Mouse (Mus musculus): ENCODE results near the gene Dapk2.

The Dapk2 gene

GRCm38 (mm10) chr9:66194003-66194402 is 36.0 kb downstream of the Dapk2 start:
- no peak for DNase-seq

- no peak for DNase-seq
Measured at GRCm38 (mm10) chr9:66196561-66196960, 38.5 kb downstream of the Dapk2 start.

GRCm38 (mm10) chr9:66198533-66198932 is 40.5 kb downstream of the Dapk2 start:
- DNase-seq: no peak

- peak; percentile 76 for DNase-seq
Measured at GRCm38 (mm10) chr9:66199657-66200410, 41.8 kb downstream of the Dapk2 start.

GRCm38 (mm10) chr9:66200411-66200789 is 42.4 kb downstream of the Dapk2 start:
- DNase-seq: no peak

- no peak for DNase-seq
Measured at GRCm38 (mm10) chr9:66201665-66202064, 43.6 kb downstream of the Dapk2 start.

GRCm38 (mm10) chr9:66202463-66202862 is 44.4 kb downstream of the Dapk2 start:
- DNase-seq: no peak

GRCm38 (mm10) chr9:66205702-66206101 is 47.7 kb downstream of the Dapk2 start:
- no peak for DNase-seq

- DNase-seq: no peak
Measured at GRCm38 (mm10) chr9:66206825-66207224, 48.8 kb downstream of the Dapk2 start.

- no peak for DNase-seq
Measured at GRCm38 (mm10) chr9:66211420-66211819, 53.4 kb downstream of the Dapk2 start.

GRCm38 (mm10) chr9:66212088-66212487 is 54.1 kb downstream of the Dapk2 start:
- no peak for DNase-seq

- no peak for DNase-seq
Measured at GRCm38 (mm10) chr9:66212802-66213201, 54.8 kb downstream of the Dapk2 start.

- peak; percentile 41 for DNase-seq
Measured at GRCm38 (mm10) chr9:66213386-66214032, 55.5 kb downstream of the Dapk2 start.

GRCm38 (mm10) chr9:66215551-66215950 is 57.5 kb downstream of the Dapk2 start:
- DNase-seq: no peak

GRCm38 (mm10) chr9:66217970-66218369 is 59.9 kb downstream of the Dapk2 start:
- no peak for DNase-seq

GRCm38 (mm10) chr9:66218917-66219725 is 61.1 kb downstream of the Dapk2 start:
- DNase-seq: no peak

GRCm38 (mm10) chr9:66223872-66224271 is 65.8 kb downstream of the Dapk2 start:
- DNase-seq: no peak

GRCm38 (mm10) chr9:66225737-66226485 is 67.9 kb downstream of the Dapk2 start:
- no peak for DNase-seq

GRCm38 (mm10) chr9:66228456-66229151 is 70.6 kb downstream of the Dapk2 start:
- no peak for DNase-seq

GRCm38 (mm10) chr9:66231820-66232479 is 73.9 kb downstream of the Dapk2 start:
- no peak for DNase-seq

GRCm38 (mm10) chr9:66236615-66237014 is 78.6 kb downstream of the Dapk2 start:
- DNase-seq: no peak

GRCm38 (mm10) chr9:66237742-66238141 is 79.7 kb downstream of the Dapk2 start:
- DNase-seq: no peak

Measured in kidney, adult 18-20 months (tissue).